Mouse (Mus musculus) erythroid progenitor cell, adult 5-6 weeks (primary cell): ENCODE measurements at regions not wholly inside any gene's neighbourhood (a gene's known extent, or its start where the extent isn't known, plus 50 kb on each side); places are given as distances from the start of the nearest gene placed in this dataset.

Experiments
- ATAC-seq: replicated peaks from 2 replicates; pipeline ENCODE4 v1.8.0; 2016; ENCODE audit warnings: moderate number of reproducible peaks, mild to moderate bottlenecking, moderate TSS enrichment, inconsistent platforms; ENCODE audit not compliant: poor library complexity, low FRiP score, severe bottlenecking

GRCm38 (mm10) chr13:112236956-112237355 is 51.3 kb upstream of the Ankrd55 start:
- no peak for ATAC-seq

GRCm38 (mm10) chr13:112237377-112237776 is 50.9 kb upstream of the Ankrd55 start:
- ATAC-seq: no peak

- no peak for ATAC-seq
These were observed 50.3 kb upstream of the Ankrd55 start for GRCm38 (mm10) chr13:112237917-112238316.
